Mouse (Mus musculus) liver, embryonic 12.5 days (tissue): ENCODE data around the gene Fgfr4. TPM values are rescaled to one million over a fixed set of nuclear protein-coding genes. Genes with fewer than 3 reads are reported as not detected.

Source experiments
- ATAC-seq: fragments of 200-750 bp; cut with Nextera tagmentation; 2 replicates; pipeline ENCODE4 v1.8.0; 2017; ENCODE audit warnings: moderate number of reproducible peaks, mild to moderate bottlenecking, moderate library complexity
- H3K27ac ChIP-seq: fragments of 300-500 bp; sonication (generic); 2 replicates; pipeline ENCODE4 v1.5.1; 2016; ENCODE audit warnings: mild to moderate bottlenecking
- H3K27me3 ChIP-seq: fragments of 300-500 bp; sonication (generic); replicated peaks from 2 replicates; pipeline ENCODE4 v1.6.1; 2016; ENCODE audit warnings: mild to moderate bottlenecking, moderate library complexity
- H3K36me3 ChIP-seq: fragments of 300-500 bp; sonication (generic); 2 replicates; pipeline ENCODE4 v1.6.1; 2016; ENCODE audit warnings: mild to moderate bottlenecking, moderate library complexity
- H3K4me1 ChIP-seq: fragments of 300-500 bp; sonication (generic); 2 replicates; pipeline ENCODE4 v1.6.1; 2016
- H3K4me2 ChIP-seq: fragments of 300-500 bp; sonication (generic); 2 replicates; pipeline ENCODE4 v1.6.1; 2016; ENCODE audit warnings: mild to moderate bottlenecking, moderate library complexity
- H3K4me3 ChIP-seq: fragments of 300-500 bp; sonication (generic); 2 replicates; pipeline ENCODE4 v1.5.1; 2016; ENCODE audit warnings: mild to moderate bottlenecking, moderate library complexity
- H3K9ac ChIP-seq: fragments of 300-500 bp; sonication (generic); 2 replicates; pipeline ENCODE4 v1.6.1; 2016; ENCODE audit warnings: mild to moderate bottlenecking, moderate library complexity
- H3K9me3 ChIP-seq: fragments of 300-500 bp; sonication (generic); replicated peaks from 2 replicates; pipeline ENCODE4 v1.6.1; 2016; ENCODE audit warnings: mild to moderate bottlenecking, moderate library complexity
- WGBS: fragments of 180-500 bp; shearing (Covaris S2); methylation state at CpG from one replicate; pipeline ENCODE4 v1.1.7; 2016; ENCODE audit not compliant: insufficient replicate concordance; 5-methylcytosine and 5-hydroxymethylcytosine counted together
- polyA plus RNA-seq: library from polyadenylated mRNA; unstranded; fragments of >200 nt; fragmentation: Nextera tagmentation; extraction: Ambion mirVana; gene quantifications from 2 replicates; pipeline ENCODE4 v1.2.1, GENCODE M21; 2016

The Fgfr4 gene
- polyA plus RNA-seq, 1 experiment from 2014 or later, result 5.7 TPM

- H3K9me3 ChIP-seq, result no peaks in the 10 kb centered on the region
- H3K4me2 ChIP-seq, result peak overlapping the region; percentile 97
- peak overlapping the region; percentile 93 for H3K27ac ChIP-seq
- under 1% methylated on average over 55 of the region's 58 CpGs for WGBS
- peaks cover 41% of the 10 kb centered on the region for H3K36me3 ChIP-seq
- H3K9ac ChIP-seq, result peak overlapping the region; percentile 96
- peak overlapping the region; percentile 84 for H3K4me3 ChIP-seq
- H3K4me1 ChIP-seq, result peaks cover 72% of the 10 kb centered on the region
- peak; percentile 5; the same call in 1 of the 2 replicates for ATAC-seq
- no peaks in the 10 kb centered on the region for H3K27me3 ChIP-seq
These were observed 60.1 kb downstream of the Fgfr4 start for GRCm38 (mm10) chr13:55212361-55213137.

- no peaks in the 10 kb centered on the region for H3K27me3 ChIP-seq
- 59% methylated on average over 10 of the region's 10 CpGs for WGBS
- peak overlapping the region; percentile 93 for H3K27ac ChIP-seq
- ATAC-seq, result no peak
- H3K4me1 ChIP-seq, result peaks cover 79% of the 10 kb centered on the region
- peak overlapping the region; percentile 84 for H3K4me3 ChIP-seq
- H3K36me3 ChIP-seq, result peaks cover 48% of the 10 kb centered on the region
- peak overlapping the region; percentile 96 for H3K9ac ChIP-seq
- no peaks in the 10 kb centered on the region for H3K9me3 ChIP-seq
- peak overlapping the region; percentile 97 for H3K4me2 ChIP-seq
These were observed 60.8 kb downstream of the Fgfr4 start for GRCm38 (mm10) chr13:55213138-55213806.

Other genes starting within 250 kb of the Fgfr4 start
- gene Unc5a, start 203.2 kb upstream of the Fgfr4 start, polyA plus RNA-seq, result 0.97 and 1.1 TPM in 2 replicates
- 2.7 and 3.0 TPM in 2 replicates for gene Hk3, start 131.3 kb upstream of the Fgfr4 start, polyA plus RNA-seq
- gene Uimc1, start 52.3 kb upstream of the Fgfr4 start, polyA plus RNA-seq, result 18.4 TPM in 2 replicates
- 10.6 and 11.4 TPM in 2 replicates for gene Zfp346, start 47.3 kb upstream of the Fgfr4 start, polyA plus RNA-seq
- gene Gm17617, start 19.1 kb upstream of the Fgfr4 start, polyA plus RNA-seq, result not detected in 2 replicates
- 27.1 and 27.5 TPM in 2 replicates for gene Nsd1, start 57.1 kb downstream of the Fgfr4 start, polyA plus RNA-seq
- gene Prelid1, start 167.9 kb downstream of the Fgfr4 start, polyA plus RNA-seq, result 290 and 318 TPM in 2 replicates
- gene Rab24, start 169.3 kb downstream of the Fgfr4 start, polyA plus RNA-seq, result 57.6 and 64.1 TPM in 2 replicates
- gene Mxd3, start 177.2 kb downstream of the Fgfr4 start, polyA plus RNA-seq, result 18.5 and 19.7 TPM in 2 replicates
- 85.4 and 87.9 TPM in 2 replicates for gene Lman2, start 210.1 kb downstream of the Fgfr4 start, polyA plus RNA-seq
- gene Rgs14, start 217.1 kb downstream of the Fgfr4 start, polyA plus RNA-seq, result 1.9 and 2.5 TPM in 2 replicates
- gene Slc34a1, start 245.5 kb downstream of the Fgfr4 start, polyA plus RNA-seq, result not detected in 2 replicates